ENCODE assay signal across 10 mouse cellular contexts in the genomic region with DNA sequence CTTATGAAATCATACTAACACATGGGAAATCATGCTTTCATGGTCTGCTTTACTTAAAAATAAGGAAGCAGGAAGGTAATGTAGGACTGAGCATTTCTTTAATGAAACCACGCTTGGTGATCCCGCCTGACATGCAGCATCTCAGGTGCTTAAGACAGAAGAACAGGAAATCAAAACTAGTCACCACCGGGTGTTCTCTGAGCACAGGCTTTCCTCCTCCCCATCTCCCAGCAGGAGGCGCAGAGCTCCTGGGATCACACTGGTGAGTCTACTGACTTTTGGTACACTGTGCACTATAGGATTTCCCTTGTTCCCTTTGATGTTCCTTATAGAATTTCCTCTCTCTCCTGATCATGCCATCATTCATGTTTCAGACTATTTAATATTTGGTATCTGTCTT. TPM values are rescaled to one million over a fixed set of nuclear protein-coding genes. Genes with fewer than 3 reads are reported as not detected.
DNase-seq lines count a peak whose midpoint lies in the region; ATAC-seq and TF ChIP-seq lines count a peak whose summit lies in the region.
"Not testable (repeated sequence)": the region's sequence is repeated elsewhere in the genome, so short reads cannot be mapped to it uniquely, and the experiment has no call there.
"Had no signal": no experiment of that assay in that cellular context is flagged by ENCODE, and none has a peak within 500 bp of the region (broad histone marks: within the 10 kb centered on the region; RNA-seq: fewer than 3 reads in every experiment).

No protein-coding gene starts in this region.

- peak overlapping the region; percentile 61 for H3K4me3 ChIP-seq in forebrain, embryonic 15.5 days
- H3K4me3 ChIP-seq in hindbrain, embryonic 13.5 days: peak overlapping the region; percentile 54
- H3K4me3 ChIP-seq in liver, embryonic 16.5 days (ENCODE audit: low read depth, low read length): peak overlapping the region; percentile 51
- peak overlapping the region; percentile 58 for H3K4me3 ChIP-seq in midbrain, postnatal 0 days (ENCODE audit: low read depth, low read length)
- H3K4me3 ChIP-seq in stomach, embryonic 15.5 days (replicated peaks): peak overlapping the region; percentile 58

- not testable (repeated sequence) for H3K36me3 ChIP-seq in forebrain, embryonic 15.5 days; hindbrain, embryonic 13.5 days; liver, embryonic 16.5 days (ENCODE audit: control insufficient read depth, insufficient read depth); midbrain, postnatal 0 days (ENCODE audit: insufficient read depth, low read length); stomach, embryonic 15.5 days

- peak overlapping the region; percentile 68 for H3K9ac ChIP-seq in forebrain, embryonic 15.5 days (replicated peaks)
- H3K9ac ChIP-seq in hindbrain, embryonic 13.5 days: peak overlapping the region; percentile 78
- H3K9ac ChIP-seq in liver, embryonic 16.5 days (ENCODE audit: low read depth, low read length): not testable (repeated sequence)
- H3K9ac ChIP-seq in midbrain, postnatal 0 days (replicated peaks; ENCODE audit: low read length, poor library complexity, severe bottlenecking): peak overlapping the region; percentile 64
- peak overlapping the region; percentile 41; the same call in 1 of the 2 replicates for H3K9ac ChIP-seq in stomach, embryonic 15.5 days

- ATAC-seq in CD4-positive, CD25-positive, alpha-beta regulatory T cell, adult 4 months: peak; percentile 71
- peak; percentile 57; the same call in 1 of the 2 replicates for ATAC-seq in cerebellum, adult (ENCODE audit: insufficient number of reproducible peaks, low FRiP score, low TSS enrichment)
- peak; percentile 69 for ATAC-seq in forebrain, embryonic 15.5 days (replicated peaks)
- ATAC-seq in hindbrain, embryonic 13.5 days (ENCODE audit: low FRiP score): peak; percentile 55; the same call in 1 of the 2 replicates
- 0 out of 2 replicates have a peak, but pooled peaks have one; percentile 56 for ATAC-seq in liver, embryonic 16.5 days (ENCODE audit: low read depth)
- ATAC-seq in midbrain, postnatal 0 days (ENCODE audit: low FRiP score): peak; percentile 75
- peak; percentile 88 for ATAC-seq in stomach, embryonic 15.5 days (ENCODE audit: insufficient read depth, low FRiP score, low read depth)

- H3K9me3 ChIP-seq in forebrain, embryonic 15.5 days; liver, embryonic 16.5 days (replicated peaks; ENCODE audit: control insufficient read depth, low read length); midbrain, postnatal 0 days (ENCODE audit: low read length); stomach, embryonic 15.5 days: not testable (repeated sequence)
- peaks cover 12% of the 10 kb centered on the region for H3K9me3 ChIP-seq in hindbrain, embryonic 13.5 days

- not testable (repeated sequence) for H3K27me3 ChIP-seq in forebrain, embryonic 15.5 days; hindbrain, embryonic 13.5 days; liver, embryonic 16.5 days (ENCODE audit: control insufficient read depth, insufficient read depth, low read depth, low read length); midbrain, postnatal 0 days (ENCODE audit: insufficient read depth, low read length); stomach, embryonic 15.5 days (replicated peaks)

- WGBS in forebrain, embryonic 15.5 days: 38% methylated on average over 4 of the region's 4 CpGs
- 64% methylated on average over 4 of the region's 4 CpGs for WGBS in hindbrain, embryonic 13.5 days
- 44% methylated on average over 4 of the region's 4 CpGs for whole genome bisulfite sequencing in liver, embryonic 16.5 days (ENCODE audit: insufficient replicate concordance)
- 41% methylated on average over 4 of the region's 4 CpGs for WGBS in midbrain, postnatal 0 days
- 28% methylated on average over 4 of the region's 4 CpGs for whole genome bisulfite sequencing in stomach, embryonic 15.5 days

- peak; percentile 61 for TF ChIP-seq CTCF in midbrain, postnatal 0 days (IDR thresholded peaks at IDR 0.05)

- DNase-seq in layer of hippocampus, adult 11-12 months (ENCODE audit: low spot score): peak; percentile 37
- DNase-seq in midbrain, postnatal 0 days (ENCODE audit: low spot score): peak; percentile 6

- peak overlapping the region; percentile 71 for H3K4me2 ChIP-seq in forebrain, embryonic 15.5 days (replicated peaks)
- H3K4me2 ChIP-seq in hindbrain, embryonic 13.5 days: peak overlapping the region; percentile 61
- H3K4me2 ChIP-seq in liver, embryonic 16.5 days (ENCODE audit: low read depth, low read length): peak overlapping the region; percentile 50
- H3K4me2 ChIP-seq in midbrain, postnatal 0 days (ENCODE audit: low read depth, low read length, poor library complexity, severe bottlenecking): peak overlapping the region; percentile 64
- peak overlapping the region; percentile 65 for H3K4me2 ChIP-seq in stomach, embryonic 15.5 days

- peaks cover 20% of the 10 kb centered on the region for H3K4me1 ChIP-seq in forebrain, embryonic 15.5 days
- H3K4me1 ChIP-seq in hindbrain, embryonic 13.5 days (replicated peaks): peaks cover 13% of the 10 kb centered on the region
- H3K4me1 ChIP-seq in liver, embryonic 16.5 days (ENCODE audit: control insufficient read depth, low read depth, low read length); midbrain, postnatal 0 days (ENCODE audit: insufficient read depth, low read length); stomach, embryonic 15.5 days: not testable (repeated sequence)

- peak overlapping the region; percentile 14; the same call in 1 of the 2 replicates for H3K27ac ChIP-seq in forebrain, embryonic 15.5 days (replicated peaks)
- H3K27ac ChIP-seq in hindbrain, embryonic 13.5 days; liver, embryonic 16.5 days (ENCODE audit: low read length); midbrain, postnatal 0 days (ENCODE audit: low read depth, low read length); stomach, embryonic 15.5 days: not testable (repeated sequence)

RNA-seq across cellular contexts. Expression of a gene that starts 0.5 kb away (rescaled TPM):
- 1 to 10 TPM; 7.6 TPM for polyA plus RNA-seq in CD4-positive, CD25-positive, alpha-beta regulatory T cell, adult 4 months (2017; shearing (Covaris generic))
- polyA plus RNA-seq in forebrain, embryonic 15.5 days (2015; fragmentation: Nextera tagmentation; extraction: Ambion mirVana): 11.9 and 13.2 TPM in 2 replicates
- polyA plus RNA-seq in hindbrain, embryonic 13.5 days (2015; fragmentation: Nextera tagmentation; extraction: Ambion mirVana): 9.3 and 11.0 TPM in 2 replicates
- polyA plus RNA-seq in liver, embryonic 16.5 days (2015; fragmentation: Nextera tagmentation; extraction: Ambion mirVana): 1.4 TPM in 2 replicates
- 9.5 and 14.5 TPM in 2 replicates for total RNA-seq in midbrain, postnatal 0 days (2014; rRNA removed)
- 4.4 TPM in 2 replicates for polyA plus RNA-seq in midbrain, postnatal 0 days (2015; fragmentation: Nextera tagmentation; extraction: Ambion mirVana)
- 5.8 and 5.9 TPM in 2 replicates for polyA plus RNA-seq in stomach, embryonic 15.5 days (2015; fragmentation: Nextera tagmentation; extraction: Ambion mirVana)

RNA-seq across cellular contexts. Expression of a gene that starts 25.6 kb away (rescaled TPM):
- 10 to 100 TPM; 14.1 to 16.6 TPM for polyA plus RNA-seq in CD4-positive, CD25-positive, alpha-beta regulatory T cell, adult 4 months (2017; shearing (Covaris generic))
- polyA plus RNA-seq in forebrain, embryonic 15.5 days (2015; fragmentation: Nextera tagmentation; extraction: Ambion mirVana): 7.1 and 8.6 TPM in 2 replicates
- 8.6 and 8.9 TPM in 2 replicates for polyA plus RNA-seq in hindbrain, embryonic 13.5 days (2015; fragmentation: Nextera tagmentation; extraction: Ambion mirVana)
- 0.81 and 0.93 TPM in 2 replicates for polyA plus RNA-seq in liver, embryonic 16.5 days (2015; fragmentation: Nextera tagmentation; extraction: Ambion mirVana)
- total RNA-seq in midbrain, postnatal 0 days (2014; rRNA removed): 5.4 and 6.1 TPM in 2 replicates
- 3.6 and 4.0 TPM in 2 replicates for polyA plus RNA-seq in midbrain, postnatal 0 days (2015; fragmentation: Nextera tagmentation; extraction: Ambion mirVana)
- polyA plus RNA-seq in stomach, embryonic 15.5 days (2015; fragmentation: Nextera tagmentation; extraction: Ambion mirVana): 4.2 and 4.5 TPM in 2 replicates
- polyA plus RNA-seq: erythroblast, embryonic 14.5 days had no signal

RNA-seq across cellular contexts. Expression of a gene that starts 42.6 kb away (rescaled TPM):
- 10 to 100 TPM; 18.9 to 21.8 TPM for polyA plus RNA-seq in CD4-positive, CD25-positive, alpha-beta regulatory T cell, adult 4 months (2017; shearing (Covaris generic))
- 16.2 and 21.1 TPM in 2 replicates for polyA plus RNA-seq in forebrain, embryonic 15.5 days (2015; fragmentation: Nextera tagmentation; extraction: Ambion mirVana)
- polyA plus RNA-seq in hindbrain, embryonic 13.5 days (2015; fragmentation: Nextera tagmentation; extraction: Ambion mirVana): 15.3 and 16.3 TPM in 2 replicates
- 2.5 and 2.8 TPM in 2 replicates for polyA plus RNA-seq in liver, embryonic 16.5 days (2015; fragmentation: Nextera tagmentation; extraction: Ambion mirVana)
- total RNA-seq in midbrain, postnatal 0 days (2014; rRNA removed): 12.6 and 22.2 TPM in 2 replicates
- 7.9 and 10.5 TPM in 2 replicates for polyA plus RNA-seq in midbrain, postnatal 0 days (2015; fragmentation: Nextera tagmentation; extraction: Ambion mirVana)
- 8.9 and 12.7 TPM in 2 replicates for polyA plus RNA-seq in stomach, embryonic 15.5 days (2015; fragmentation: Nextera tagmentation; extraction: Ambion mirVana)

RNA-seq across cellular contexts. Expression of a gene that starts 50.1 kb away (rescaled TPM):
- 1 to 10 TPM; 1.5 to 2.9 TPM for polyA plus RNA-seq in CD4-positive, CD25-positive, alpha-beta regulatory T cell, adult 4 months (2017; shearing (Covaris generic))
- 2.8 and 3.5 TPM in 2 replicates for polyA plus RNA-seq in forebrain, embryonic 15.5 days (2015; fragmentation: Nextera tagmentation; extraction: Ambion mirVana)
- polyA plus RNA-seq in hindbrain, embryonic 13.5 days (2015; fragmentation: Nextera tagmentation; extraction: Ambion mirVana): 2.5 and 2.7 TPM in 2 replicates
- 0.33 and 0.46 TPM in 2 replicates for polyA plus RNA-seq in liver, embryonic 16.5 days (2015; fragmentation: Nextera tagmentation; extraction: Ambion mirVana)
- 1.5 and 2.3 TPM in 2 replicates for total RNA-seq in midbrain, postnatal 0 days (2014; rRNA removed)
- 1.3 and 2.0 TPM in 2 replicates for polyA plus RNA-seq in midbrain, postnatal 0 days (2015; fragmentation: Nextera tagmentation; extraction: Ambion mirVana)
- polyA plus RNA-seq in stomach, embryonic 15.5 days (2015; fragmentation: Nextera tagmentation; extraction: Ambion mirVana): 2.6 and 3.0 TPM in 2 replicates
- total RNA-seq: MEL had no signal
- polyA plus RNA-seq: erythroblast, embryonic 14.5 days had no signal
